Mouse (Mus musculus) 416B (cell line): ENCODE data around the gene Grin2b.
"Not testable (repeated sequence)": the region's sequence is repeated elsewhere in the genome, so short reads cannot be mapped to it uniquely, and the experiment has no call there.

Experiments used
- DNase-seq: peaks from one replicate; pipeline ENCODE4 v3.0.0; 2011; ENCODE audit warnings: low read depth

The Grin2b gene

GRCm38 (mm10) chr6:135692533-135692932 lies 480.8 kb downstream of the Grin2b start:
- no peak for DNase-seq

GRCm38 (mm10) chr6:135691561-135691960 lies 481.8 kb downstream of the Grin2b start:
- DNase-seq: peak; percentile 21

- no peak for DNase-seq
Measured at GRCm38 (mm10) chr6:135687926-135688325, 485.4 kb downstream of the Grin2b start.

GRCm38 (mm10) chr6:135684206-135684605 lies 489.1 kb downstream of the Grin2b start:
- no peak for DNase-seq

- not testable (repeated sequence) for DNase-seq
Measured at GRCm38 (mm10) chr6:135681423-135681822, 491.9 kb downstream of the Grin2b start.

GRCm38 (mm10) chr6:135680105-135680710 lies 493.1 kb downstream of the Grin2b start:
- DNase-seq: no peak

- DNase-seq: no peak
Measured at GRCm38 (mm10) chr6:135674380-135674779, 498.9 kb downstream of the Grin2b start.

- DNase-seq: no peak
Measured at GRCm38 (mm10) chr6:135672003-135672402, 501.3 kb downstream of the Grin2b start.
